Mouse (Mus musculus) layer of hippocampus, postnatal 25 days (tissue): ENCODE measurements around the gene Stk31. TPM values are rescaled to one million over a fixed set of nuclear protein-coding genes. Genes with fewer than 3 reads are reported as not detected.

Source experiments
- total RNA-seq, 2 experiments: library from RNA; stranded (reverse); gene quantifications; 2 replicates each; pipeline ENCODE4 v1.2.3; 2021

The Stk31 gene
- total RNA-seq, 2 experiments from 2014 or later, result 1.3 to 1.6 TPM

Other genes with a start within 250 kb of the Stk31 start
- gene Igf2bp3, start 180.6 kb upstream of the Stk31 start, total RNA-seq, result under 1 TPM in 1 of 2 experiments, not detected in 1; 0.27 TPM
- gene Tra2a, start 131.6 kb upstream of the Stk31 start, total RNA-seq, result 10 to 100 TPM; 73.6 to 78.1 TPM
- 10 to 100 TPM in 1 of 2 experiments, 1 to 10 TPM in 1; 9.7 to 11.4 TPM for gene Ccdc126, start 76.3 kb upstream of the Stk31 start, total RNA-seq
- gene Fam221a, start 27.9 kb upstream of the Stk31 start, total RNA-seq, result 1 to 10 TPM in 1 of 2 experiments, under 1 TPM in 1; 0.69 to 1.1 TPM